Mouse (Mus musculus) hindbrain, embryonic 13.5 days (tissue): ENCODE measurements around the gene Csmd2. TPM values are rescaled to one million over a fixed set of nuclear protein-coding genes. Genes with fewer than 3 reads are reported as not detected.

Source experiments
- polyA plus RNA-seq: library from polyadenylated mRNA; unstranded; fragments of >200 nt; fragmentation: Nextera tagmentation; extraction: Ambion mirVana; gene quantifications from 2 replicates; pipeline ENCODE4 v1.2.1, GENCODE M21; 2015

Csmd2 gene
- polyA plus RNA-seq, 1 experiment from 2014 or later, result 8.6 TPM

Other genes starting within 250 kb of the Csmd2 start
- gene CK137956, start 16.9 kb upstream of the Csmd2 start, polyA plus RNA-seq, result 0.69 and 0.88 TPM in 2 replicates